Mouse (Mus musculus) CH12.LX (cell line): Measurements from ENCODE around the gene Mapkapk5.
"Not testable (repeated sequence)": the region's sequence is repeated elsewhere in the genome, so short reads cannot be mapped to it uniquely, and the experiment has no call there.

ENCODE experiments used
- CTCF ChIP-seq, 2 experiments: IDR thresholded peaks in 1 of 2; conservative IDR thresholded peaks in 1 of 2; 2 replicates each; pipeline ENCODE4 v1.5.1; 2011 to 2012; ENCODE audit warnings: low read depth in 2 of 2, low read length in 2 of 2, improper control_type of control experiment in 1 of 2, inconsistent platforms in 1 of 2, mild to moderate bottlenecking in 1 of 2, moderate library complexity in 1 of 2
- GABPA ChIP-seq: IDR thresholded peaks from 2 replicates; pipeline ENCODE4 v1.6.1; 2012; ENCODE audit warnings: low read depth, low read length, improper control_type of control experiment, inconsistent platforms; ENCODE audit not compliant: insufficient replicate concordance
- MAX ChIP-seq: IDR thresholded peaks from 2 replicates; pipeline ENCODE4 v1.6.1; 2011; ENCODE audit warnings: low read length, improper control_type of control experiment
- MXI1 ChIP-seq: IDR thresholded peaks from 2 replicates; pipeline ENCODE4 v1.6.1; 2011; ENCODE audit warnings: mild to moderate bottlenecking, low read depth, low read length, improper control_type of control experiment
- USF1 ChIP-seq: IDR thresholded peaks from 2 replicates; pipeline ENCODE4 v1.6.1; 2014; ENCODE audit warnings: low read depth, mild to moderate bottlenecking, inconsistent platforms, low read length, improper control_type of control experiment
- ZMIZ1 ChIP-seq: IDR thresholded peaks from 2 replicates; pipeline ENCODE4 v1.6.1; 2012; ENCODE audit warnings: low read depth, mild to moderate bottlenecking, inconsistent platforms, low read length, improper control_type of control experiment
- ZNF384 ChIP-seq: IDR thresholded peaks from 2 replicates; pipeline ENCODE4 v1.6.1; 2012; ENCODE audit warnings: low read depth, low read length, improper control_type of control experiment, inconsistent platforms

DNA sequence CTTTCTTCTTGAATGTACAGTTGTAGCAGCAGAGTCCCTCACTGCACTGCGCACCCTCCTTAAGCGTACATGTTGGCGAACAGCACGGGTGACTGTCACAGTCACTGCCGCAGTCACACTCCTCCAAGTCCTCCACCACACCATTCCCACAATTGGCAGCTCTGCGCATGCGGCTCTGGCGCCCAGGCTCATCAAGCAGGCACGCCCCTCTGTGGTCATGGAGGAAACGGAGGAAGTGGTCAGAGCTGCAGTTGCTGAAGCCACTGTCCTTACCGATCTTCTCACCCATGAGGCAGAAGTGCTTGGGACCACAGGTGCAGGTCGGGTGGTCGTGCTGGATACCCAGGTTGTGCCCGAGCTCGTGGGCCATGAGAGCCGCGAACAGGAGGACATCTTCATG, 25.9 kb downstream of the Mapkapk5 start:
- not testable (repeated sequence) for TF ChIP-seq ZMIZ1; ZNF384; MAX; CTCF (conservative IDR thresholded peaks at IDR 0.05 in 1 of 2, IDR thresholded peaks at IDR 0.05 in 1 of 2; ENCODE audit: low read depth in 2 of 2, low read length in 2 of 2); GABPA; MXI1; USF1
